Mouse (Mus musculus): ENCODE measurements around the gene Cst6. TPM values are rescaled to one million over a fixed set of nuclear protein-coding genes. Genes with fewer than 3 reads are reported as not detected.
A peak's percentile ranks its signal among the peaks of the same experiment; 100 is the strongest.
"Not testable (repeated sequence)": the region's sequence is repeated elsewhere in the genome, so short reads cannot be mapped to it uniquely, and the experiment has no call there.

Gene Cst6
- total RNA-seq (2021) = 10 to 100 TPM; 47.6 to 50.7 TPM
- long read RNA-seq, experiment 1, transcript Cst6-201 (3 exons, 3,951 nt) = major isoform, 22 of 23 reads
- long read RNA-seq, experiment 1, partial matches to known transcripts = 1 of 23 reads
- long read RNA-seq, experiment 1, other reads (novel, unspliced or antisense) = 0 of 23 reads
- long read RNA-seq, experiment 2, transcript Cst6-201 (3 exons, 3,951 nt) = major isoform, 25 of 28 reads
- long read RNA-seq, experiment 2, partial matches to known transcripts = 1 of 28 reads
- long read RNA-seq, experiment 2, other reads (novel, unspliced or antisense) = 1 of 28 reads

- DNase-seq (ENCODE audit: low spot score) = not testable (repeated sequence)
Measured at GRCm38 (mm10) chr19:5349502-5349873, at the start of gene Cst6. Gene Cst6 (minus strand): TSS chr19:5349574.

GRCm38 (mm10) chr19:5395371-5395770 lies 46.0 kb upstream of the Cst6 start:
- DNase-seq (ENCODE audit: low spot score) = no peak

DNA sequence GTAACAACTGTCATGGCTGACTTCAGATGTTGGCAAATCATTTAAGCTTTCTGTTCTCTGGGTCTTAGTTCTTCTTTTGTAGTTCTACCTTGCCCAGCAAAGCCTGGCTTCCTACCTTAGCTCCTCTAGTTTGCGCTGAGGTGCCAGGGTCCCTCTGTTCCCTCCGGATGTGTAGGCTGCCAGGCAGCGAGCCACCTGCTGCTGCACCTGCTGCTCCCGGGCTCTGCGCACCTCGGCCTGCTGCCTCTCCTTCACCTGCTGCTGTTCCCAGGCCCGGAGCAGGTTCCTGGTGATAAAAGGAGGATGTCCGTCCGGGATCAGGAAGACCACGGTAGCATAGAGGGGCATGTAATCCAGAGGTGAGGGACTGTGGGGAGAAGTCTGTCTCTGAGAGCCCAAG lies 44.8 kb upstream of the Cst6 start:
- no peak for DNase-seq (ENCODE audit: low spot score)

DNA sequence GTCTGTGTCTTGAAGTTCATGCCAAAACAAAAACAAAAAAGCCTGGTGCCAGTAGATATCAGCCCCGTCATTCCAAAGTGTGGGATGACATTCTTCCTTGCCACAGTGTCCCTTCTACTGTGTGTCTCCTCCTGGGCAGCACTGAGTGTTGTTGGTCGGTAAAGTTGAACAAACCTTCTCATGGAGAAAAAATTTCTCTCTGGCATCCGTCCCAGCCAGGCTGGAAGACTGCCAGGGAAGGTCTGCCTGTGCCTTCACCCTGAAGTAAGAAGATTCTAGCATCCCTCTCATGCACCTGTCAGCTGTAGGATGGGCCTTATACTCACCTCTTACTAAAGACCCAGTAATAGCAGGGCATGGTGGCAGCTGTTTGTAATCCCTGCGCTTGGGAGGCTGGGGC lies 43.5 kb upstream of the Cst6 start:
- DNase-seq (ENCODE audit: low spot score) = no peak

- no peak for DNase-seq (ENCODE audit: low spot score)
Measured at GRCm38 (mm10) chr19:5390416-5390815, 41.0 kb upstream of the Cst6 start.

GRCm38 (mm10) chr19:5389647-5390046 lies 40.3 kb upstream of the Cst6 start:
- no peak for DNase-seq (ENCODE audit: low spot score)

DNA sequence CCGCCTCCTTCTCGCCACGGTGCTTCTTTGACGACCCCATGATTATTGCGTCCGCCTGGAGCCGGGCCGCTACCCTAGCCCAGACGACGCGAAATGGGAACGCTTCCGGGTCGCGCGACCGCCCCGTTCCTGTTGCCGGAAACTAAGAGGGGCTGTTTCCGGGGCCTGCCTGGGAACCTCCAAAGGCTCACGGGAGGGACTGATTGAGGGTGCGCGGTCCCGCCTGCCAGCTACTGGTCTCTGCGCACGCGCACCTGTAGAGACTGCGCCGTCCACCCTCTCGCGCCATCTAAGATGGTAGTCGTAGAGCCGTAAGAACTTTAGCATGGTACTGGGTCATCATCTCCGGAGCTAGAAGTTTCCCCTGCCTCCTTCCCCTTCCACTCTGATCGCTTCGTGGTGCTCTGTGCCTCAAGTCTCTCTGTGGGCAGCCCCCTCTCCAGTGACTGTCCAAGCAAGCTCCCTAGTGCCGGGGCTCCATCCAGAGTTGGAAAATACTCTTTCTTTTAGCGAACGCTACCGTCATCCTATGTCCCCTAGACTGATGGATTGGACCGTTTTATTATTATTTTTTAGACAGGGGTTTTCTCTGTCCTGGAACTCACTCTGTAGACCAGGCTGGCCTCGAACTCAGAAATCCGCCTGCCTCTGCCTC lies 39.3 kb upstream of the Cst6 start, which contains the start of gene Sart1:
Gene Sart1, minus strand, starts transcription at position 116 of the 655 bp plus-strand sequence.
- peak; percentile 95 for DNase-seq (ENCODE audit: low spot score)

DNA sequence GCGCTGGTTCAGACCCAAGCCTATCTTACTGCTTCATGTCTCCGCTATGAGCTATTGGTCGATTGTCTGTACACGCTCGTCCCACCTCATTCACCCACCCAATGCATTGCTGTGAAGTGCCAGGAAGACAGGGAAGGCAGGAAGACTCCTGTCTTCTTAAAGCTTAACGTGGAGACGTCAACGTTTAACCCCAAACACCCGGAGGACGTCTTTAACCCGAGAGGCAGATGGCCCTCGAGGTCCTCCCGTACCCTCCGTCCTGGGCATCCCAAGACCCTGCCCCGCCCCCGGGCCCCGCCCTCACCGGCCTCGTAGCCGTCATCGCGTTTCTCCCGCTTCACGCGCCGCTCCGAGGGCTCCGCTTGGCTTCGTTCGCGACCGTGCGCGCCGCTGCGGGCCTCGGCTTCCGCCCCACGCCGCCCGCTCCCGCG lies 38.7 kb upstream of the Cst6 start:
- DNase-seq (ENCODE audit: low spot score) = no peak

DNA sequence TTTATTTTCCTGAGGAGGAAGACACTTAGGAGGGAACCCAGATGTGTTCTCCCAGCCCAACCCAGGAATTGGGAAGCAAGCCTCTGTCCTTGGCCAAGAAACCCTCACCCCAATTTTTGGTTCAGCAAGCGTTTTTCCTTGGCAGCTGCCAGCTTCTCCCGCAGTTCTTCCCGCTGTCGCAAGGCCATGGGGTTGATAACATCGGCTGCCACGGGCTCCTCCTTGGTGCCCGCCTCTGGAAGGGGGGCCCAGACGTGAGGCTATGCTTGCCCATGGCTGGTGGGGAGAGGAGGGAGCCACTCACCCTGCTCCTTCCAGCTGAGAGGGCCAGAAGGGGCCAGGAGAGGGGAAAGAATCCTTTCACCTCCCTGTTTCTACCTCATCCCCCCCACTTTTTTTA lies 35.3 kb upstream of the Cst6 start:
- no peak for DNase-seq (ENCODE audit: low spot score)

- DNase-seq (ENCODE audit: low spot score) = no peak
Measured at GRCm38 (mm10) chr19:5383326-5383725, 34.0 kb upstream of the Cst6 start.

DNA sequence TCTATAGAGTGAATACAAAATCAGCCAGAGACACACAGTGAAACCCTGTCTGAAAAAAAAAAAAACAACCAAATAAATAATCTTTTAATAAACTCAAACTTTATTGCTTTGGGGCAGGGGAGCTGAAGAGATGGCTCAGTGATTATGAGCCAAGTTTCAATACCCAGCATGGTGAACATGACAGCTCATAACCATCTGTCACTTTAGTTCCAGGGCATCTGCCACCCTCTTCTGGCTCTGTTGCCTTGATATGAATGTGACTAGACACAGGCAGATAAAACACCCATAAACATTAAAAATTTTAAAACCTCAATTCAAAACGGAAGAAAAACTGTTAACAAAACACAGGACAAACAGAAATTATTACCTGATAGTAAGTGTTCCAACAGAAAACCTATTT lies 28.1 kb upstream of the Cst6 start:
- DNase-seq (ENCODE audit: low spot score) = no peak

DNA sequence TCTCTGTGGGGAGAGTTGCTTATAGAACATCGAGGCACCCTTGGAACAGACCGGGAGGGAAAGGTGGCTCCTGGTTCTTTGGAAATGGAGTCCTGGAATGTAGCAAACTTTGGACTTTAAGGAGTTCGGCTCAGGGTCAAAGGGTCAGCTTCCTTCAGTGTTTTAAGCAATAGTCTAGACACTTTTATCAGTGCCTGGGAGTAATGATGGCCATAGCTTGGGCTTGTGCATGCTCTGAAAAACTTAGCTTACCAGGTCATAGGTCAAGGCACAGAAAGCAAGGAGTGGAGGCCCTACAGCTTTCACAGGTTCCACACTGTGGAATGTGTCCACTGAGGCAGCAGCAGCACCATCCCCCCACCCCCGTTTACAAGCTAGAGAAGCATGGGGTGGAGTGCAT lies 25.4 kb upstream of the Cst6 start:
- no peak for DNase-seq (ENCODE audit: low spot score)

- no peak for DNase-seq (ENCODE audit: low spot score)
Measured at GRCm38 (mm10) chr19:5374177-5374576, 24.8 kb upstream of the Cst6 start.

- DNase-seq (ENCODE audit: low spot score) = no peak
Measured at GRCm38 (mm10) chr19:5372724-5373123, 23.4 kb upstream of the Cst6 start.

DNA sequence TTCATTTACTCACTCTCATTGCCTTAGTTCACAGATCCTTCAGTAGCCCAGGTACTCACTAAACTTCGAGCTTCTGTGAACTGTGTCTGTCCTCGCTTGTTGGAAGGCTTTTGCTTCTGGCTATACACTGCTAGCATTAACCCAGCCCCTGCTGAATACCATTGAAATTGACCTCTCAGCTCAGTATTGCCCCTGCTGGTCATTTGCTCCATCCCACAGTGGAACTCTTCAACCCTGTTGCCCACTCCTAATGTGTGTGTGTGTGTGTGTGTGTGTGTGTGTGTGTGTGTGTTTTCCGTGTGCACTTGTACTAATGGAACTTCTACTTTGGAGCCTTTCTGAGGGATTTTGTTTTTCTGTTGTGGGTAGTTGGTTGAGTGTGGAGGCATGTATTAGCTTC lies 21.6 kb upstream of the Cst6 start:
- DNase-seq (ENCODE audit: low spot score) = no peak

DNA sequence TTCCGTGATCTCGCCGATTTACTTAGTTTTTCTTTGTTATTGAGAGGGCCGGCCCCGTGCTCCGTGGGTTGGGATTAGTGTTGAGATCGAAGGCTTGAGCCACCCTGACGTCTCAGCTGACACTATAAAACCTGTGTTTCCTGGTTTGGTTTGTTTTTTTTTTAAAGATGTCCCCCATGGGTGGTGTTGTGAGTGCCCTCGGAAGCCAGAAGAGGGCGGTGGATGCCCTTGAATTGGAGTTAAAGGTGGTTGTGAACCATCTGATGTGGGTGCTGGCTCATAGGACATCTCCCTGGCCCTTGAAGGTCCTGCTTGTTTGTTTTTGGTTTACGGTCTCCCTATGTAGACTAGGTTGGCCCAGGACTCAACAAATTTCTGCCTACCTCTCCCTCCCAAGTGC lies 18.1 kb upstream of the Cst6 start:
- DNase-seq (ENCODE audit: low spot score) = no peak

DNA sequence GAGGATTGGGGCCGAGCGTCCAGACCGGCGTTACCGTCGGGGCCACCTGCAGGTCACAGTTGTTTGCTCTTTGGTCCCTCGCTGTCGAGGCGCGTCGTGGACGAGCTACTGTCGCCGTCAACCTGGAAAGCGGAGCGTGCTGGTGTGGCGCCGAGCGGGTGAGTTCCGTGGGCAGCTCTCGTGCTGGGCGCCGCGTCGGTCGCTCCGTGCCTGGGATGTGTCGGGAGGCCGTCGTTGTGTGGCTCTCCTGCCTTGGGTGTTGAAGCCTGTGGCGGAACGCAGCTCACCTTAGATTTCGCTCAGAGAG lies 17.6 kb upstream of the Cst6 start, which contains the start of gene Banf1:
Gene Banf1, minus strand, starts transcription at position 116 of the 307 bp plus-strand sequence.
- no peak for DNase-seq (ENCODE audit: low spot score)

GRCm38 (mm10) chr19:5366175-5367052 lies 17.0 kb upstream of the Cst6 start, which contains the start of gene Eif1ad:
Gene Eif1ad (plus strand): TSS chr19:5366741.
- peak; percentile 94 for DNase-seq (ENCODE audit: low spot score)

- DNase-seq (ENCODE audit: low spot score) = no peak
Measured at GRCm38 (mm10) chr19:5365751-5366150, 16.4 kb upstream of the Cst6 start.

DNA sequence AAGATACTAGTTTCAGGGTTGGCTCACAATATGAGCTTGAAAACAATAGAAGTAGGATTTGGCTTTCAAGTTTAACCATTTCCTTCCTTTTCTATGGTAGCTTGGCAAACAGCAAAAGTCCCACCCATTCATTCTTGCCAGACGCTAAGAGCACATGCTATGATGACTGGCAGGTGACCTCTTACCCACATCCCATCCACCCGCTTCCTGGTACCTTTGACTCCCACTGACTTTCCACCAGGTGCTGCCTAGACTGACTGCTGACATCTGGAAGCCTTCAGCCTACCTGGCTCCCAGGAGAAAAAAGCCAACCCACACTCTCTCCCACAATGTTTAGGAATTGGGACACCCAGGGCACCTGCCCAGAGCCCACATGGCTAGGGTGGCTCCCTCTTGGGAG lies 14.8 kb upstream of the Cst6 start:
- no peak for DNase-seq (ENCODE audit: low spot score)

GRCm38 (mm10) chr19:5362186-5362585 lies 12.8 kb upstream of the Cst6 start:
- DNase-seq (ENCODE audit: low spot score) = no peak

DNA sequence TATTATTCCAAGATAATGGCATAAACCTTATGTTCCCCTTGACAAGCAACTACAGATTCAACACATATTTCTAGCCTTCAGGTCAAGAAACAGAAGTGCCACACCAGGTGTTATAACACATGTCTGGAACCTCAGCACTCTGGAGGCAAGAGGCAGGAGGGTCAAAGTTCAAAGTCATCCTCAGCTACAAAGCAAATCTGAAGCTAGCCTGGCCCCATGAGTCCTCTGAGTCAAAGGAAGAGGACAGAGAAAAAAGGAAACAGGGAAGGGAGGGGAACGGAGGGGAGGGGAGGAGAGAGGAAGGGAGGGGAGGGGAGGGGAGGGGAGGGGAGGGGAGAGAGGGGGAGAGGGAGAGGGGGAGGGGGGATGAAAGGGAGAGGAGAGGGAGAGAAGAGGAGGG lies 6.7 kb upstream of the Cst6 start:
- no peak for DNase-seq (ENCODE audit: low spot score)
